Comparison of ENCODE assay signal across 20 mouse cellular contexts in genomic region chr16:23299904-23300740, GRCm38 (mm10).
DNase-seq lines count a peak whose midpoint lies in the region; ATAC-seq and TF ChIP-seq lines count a peak whose summit lies in the region.
"Had no signal": no experiment of that assay in that cellular context is flagged by ENCODE, and none has a peak within 500 bp of the region (broad histone marks: within the 10 kb centered on the region; RNA-seq: fewer than 3 reads in every experiment).

No protein-coding gene starts in this region.

- peaks cover 10% of the 10 kb centered on the region; the same call in 1 of the 2 replicates for H3K4me1 ChIP-seq in lung, embryonic 14.5 days (ENCODE audit: insufficient read depth)
- 0 out of 2 replicates have a peak, but pooled peaks cover 6% of the 10 kb centered on the region for H3K4me1 ChIP-seq in thymus, adult 2 months (replicated peaks; ENCODE audit: control insufficient read depth, insufficient read depth, low read length)
- H3K4me1 ChIP-seq in intestine, embryonic 15.5 days (replicated peaks) = no peaks in the 10 kb centered on the region
- H3K4me1 ChIP-seq: embryonic facial prominence, embryonic 12.5 days; forebrain, embryonic 15.5 days had no signal

- no peaks in the 10 kb centered on the region for H3K36me3 ChIP-seq in lung, embryonic 14.5 days (ENCODE audit: insufficient read depth)
- no peaks in the 10 kb centered on the region for H3K36me3 ChIP-seq in thymus, adult 2 months (ENCODE audit: control insufficient read depth, insufficient read depth, low read length)
- no peaks in the 10 kb centered on the region for H3K36me3 ChIP-seq in intestine, embryonic 15.5 days
- H3K36me3 ChIP-seq: embryonic facial prominence, embryonic 12.5 days; forebrain, embryonic 15.5 days had no signal

- H3K27ac ChIP-seq in lung, embryonic 14.5 days (ENCODE audit: low read depth) = peak overlapping the region; percentile 55; the same call in 1 of the 2 replicates
- no peak overlapping the region for H3K27ac ChIP-seq in thymus, adult 2 months (ENCODE audit: control insufficient read depth, insufficient read depth, low read length)
- H3K27ac ChIP-seq in intestine, embryonic 15.5 days = no peak overlapping the region
- H3K27ac ChIP-seq: embryonic facial prominence, embryonic 12.5 days; forebrain, embryonic 15.5 days; heart, adult 2 months; heart, embryonic 13.5 days; hindbrain, embryonic 12.5 days had no signal

- H3K4me2 ChIP-seq in lung, embryonic 14.5 days = no peak overlapping the region
- H3K4me2 ChIP-seq in intestine, embryonic 15.5 days (replicated peaks) = no peak overlapping the region
- H3K4me2 ChIP-seq: embryonic facial prominence, embryonic 12.5 days; forebrain, embryonic 15.5 days; heart, embryonic 13.5 days; hindbrain, embryonic 12.5 days had no signal

- H3K27me3 ChIP-seq in lung, embryonic 14.5 days (ENCODE audit: insufficient read depth, low read length) = no peaks in the 10 kb centered on the region
- no peaks in the 10 kb centered on the region for H3K27me3 ChIP-seq in thymus, adult 2 months (ENCODE audit: control insufficient read depth, insufficient read depth, low read length)
- H3K27me3 ChIP-seq in intestine, embryonic 15.5 days (replicated peaks) = no peaks in the 10 kb centered on the region
- H3K27me3 ChIP-seq: embryonic facial prominence, embryonic 12.5 days; forebrain, embryonic 15.5 days; hindbrain, embryonic 12.5 days; Patski had no signal

- ATAC-seq in lung, embryonic 14.5 days (ENCODE audit: insufficient read depth) = no peak
- no peak for ATAC-seq in intestine, embryonic 15.5 days
- ATAC-seq: activated CD4-positive, CD25-positive, alpha-beta regulatory T cell, adult 4 months; forebrain, embryonic 15.5 days; hindbrain, embryonic 16.5 days; Patski had no signal

- H3K4me3 ChIP-seq in lung, embryonic 14.5 days (ENCODE audit: low read depth, low read length) = no peak overlapping the region
- H3K4me3 ChIP-seq in thymus, adult 2 months (ENCODE audit: control insufficient read depth, insufficient read depth, low read length) = no peak overlapping the region
- no peak overlapping the region for H3K4me3 ChIP-seq in intestine, embryonic 15.5 days (replicated peaks)
- H3K4me3 ChIP-seq: embryonic facial prominence, embryonic 12.5 days; forebrain, embryonic 15.5 days; heart, adult 2 months; heart, embryonic 13.5 days; hindbrain, embryonic 12.5 days had no signal

- no peak overlapping the region for H3K9ac ChIP-seq in lung, embryonic 14.5 days
- no peak overlapping the region for H3K9ac ChIP-seq in intestine, embryonic 15.5 days
- H3K9ac ChIP-seq: embryonic facial prominence, embryonic 12.5 days; forebrain, embryonic 15.5 days; heart, embryonic 13.5 days; hindbrain, embryonic 12.5 days had no signal

- 64% methylated on average over 7 of the region's 7 CpGs for WGBS in lung, embryonic 14.5 days
- 70% methylated on average over 7 of the region's 7 CpGs for WGBS in thymus, adult 2 months
- 63% methylated on average over 7 of the region's 7 CpGs for WGBS in intestine, embryonic 15.5 days

- no peak for TF ChIP-seq POLR2A in thymus, adult 2 months (IDR thresholded peaks at IDR 0.05; ENCODE audit: control insufficient read depth, extremely low read depth, insufficient read depth, low read length, poor library complexity)

- peak; percentile 31 for DNase-seq in lung, embryonic 14.5 days
- no peak for DNase-seq in lung, postnatal 14 days
- peak; percentile 1 for DNase-seq in thymus, postnatal 4 days
- DNase-seq in thymus, adult 2 months = no peak
- peak; percentile 54 for DNase-seq in induced T-regulatory cell, adult 2 months (ENCODE audit: low read depth)
- DNase-seq: adrenal gland, postnatal 14 days; cerebellum, adult 11-12 months; cerebellum, adult 9-10 months; cerebellum, postnatal 25 days; gastrocnemius, postnatal 10 days; heart, postnatal 4 days had no signal

- no peak for TF ChIP-seq CTCF in lung, embryonic 14.5 days (IDR thresholded peaks at IDR 0.05; ENCODE audit: low read depth)
- no peak for TF ChIP-seq CTCF in thymus, adult 2 months (IDR thresholded peaks at IDR 0.05; ENCODE audit: borderline replicate concordance, control insufficient read depth, extremely low read depth, insufficient read depth, low read length, poor library complexity)

- H3K9me3 ChIP-seq in lung, embryonic 14.5 days (ENCODE audit: low read depth, low read length) = no peaks in the 10 kb centered on the region
- H3K9me3 ChIP-seq in intestine, embryonic 15.5 days = no peaks in the 10 kb centered on the region
- H3K9me3 ChIP-seq: embryonic facial prominence, embryonic 12.5 days; forebrain, embryonic 15.5 days; heart, embryonic 13.5 days; hindbrain, embryonic 12.5 days had no signal

Comparison
In these comparisons a context has a peak if more than half of its experiments do, and no peak if none do; other contexts are left out.
1. DNase-seq: peak in lung, embryonic 14.5 days (single experiment), thymus, postnatal 4 days (single experiment) and induced T-regulatory cell, adult 2 months (single experiment); none in lung, postnatal 14 days (single experiment) and thymus, adult 2 months (single experiment).